ENCODE assay signal across 9 mouse cellular contexts in the genomic region with DNA sequence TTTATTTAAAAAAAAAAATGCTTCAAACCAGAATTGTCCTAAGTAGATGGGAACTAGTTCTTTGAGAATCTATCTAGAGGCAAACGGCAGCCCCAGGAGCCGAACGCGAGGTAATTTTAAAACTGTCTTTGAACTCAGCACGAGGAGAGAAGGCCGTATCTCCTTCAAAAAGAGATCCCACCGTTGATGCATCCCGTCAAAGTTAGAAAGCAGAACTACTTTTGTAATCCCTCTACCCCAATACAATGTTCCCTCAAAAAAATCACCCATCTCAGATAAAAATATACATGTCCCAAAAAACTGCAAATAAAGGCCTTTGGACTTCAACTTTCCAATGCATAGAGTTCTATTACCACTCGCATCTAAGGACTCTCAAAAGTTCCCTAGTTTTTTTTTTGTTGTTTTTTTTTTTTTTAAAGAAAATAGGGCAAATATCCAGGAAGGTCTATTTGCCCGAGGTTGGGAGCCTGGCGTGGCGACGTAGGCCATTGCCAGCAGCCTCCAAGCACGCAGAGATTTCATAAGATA. TPM values are rescaled to one million over a fixed set of nuclear protein-coding genes. Genes with fewer than 3 reads are reported as not detected.
A peak's percentile ranks its signal among the peaks of the same experiment; 100 is the strongest.
DNase-seq lines count a peak whose midpoint lies in the region; ATAC-seq and TF ChIP-seq lines count a peak whose summit lies in the region.
"Had no signal": no experiment of that assay in that cellular context is flagged by ENCODE, and none has a peak within 500 bp of the region (broad histone marks: within the 10 kb centered on the region; RNA-seq: fewer than 3 reads in every experiment).

No protein-coding gene starts in this region.

- H3K9ac ChIP-seq in heart, adult 2 months (ENCODE audit: low read depth, low read length): peak overlapping the region; percentile 82
- H3K9ac ChIP-seq in liver, embryonic 11.5 days (ENCODE audit: low read depth, low read length): peak overlapping the region; percentile 89

- H3K36me3 ChIP-seq in heart, adult 2 months (ENCODE audit: control insufficient read depth, insufficient read depth, low read length): no peaks in the 10 kb centered on the region
- H3K36me3 ChIP-seq in thymus, adult 2 months (ENCODE audit: control insufficient read depth, insufficient read depth, low read length): no peaks in the 10 kb centered on the region
- no peaks in the 10 kb centered on the region for H3K36me3 ChIP-seq in liver, embryonic 11.5 days (ENCODE audit: control insufficient read depth, insufficient read depth, low read length)

- ATAC-seq in liver, embryonic 11.5 days (replicated peaks; ENCODE audit: low FRiP score): no peak
- ATAC-seq in frontal cortex, adult (ENCODE audit: low TSS enrichment): no peak

- no peaks in the 10 kb centered on the region for H3K27me3 ChIP-seq in heart, adult 2 months (ENCODE audit: control insufficient read depth, insufficient read depth, low read length)
- H3K27me3 ChIP-seq in thymus, adult 2 months (ENCODE audit: control insufficient read depth, insufficient read depth, low read length): peaks cover 14% of the 10 kb centered on the region
- peaks cover 2% of the 10 kb centered on the region; the same call in 1 of the 2 replicates for H3K27me3 ChIP-seq in liver, embryonic 11.5 days (replicated peaks; ENCODE audit: control insufficient read depth, insufficient read depth, low read length)

- TF ChIP-seq EP300 in heart, adult 2 months (IDR thresholded peaks at IDR 0.05; ENCODE audit: insufficient read depth, low read depth, low read length): no peak

- H3K27ac ChIP-seq in heart, adult 2 months: no peak overlapping the region; the same call in 1 of the 2 replicates
- no peak overlapping the region for H3K27ac ChIP-seq in thymus, adult 2 months (ENCODE audit: control insufficient read depth, insufficient read depth, low read length)
- peak overlapping the region; percentile 86 for H3K27ac ChIP-seq in liver, embryonic 11.5 days (ENCODE audit: low read depth, low read length)

- H3K9me3 ChIP-seq in liver, embryonic 11.5 days (ENCODE audit: control insufficient read depth, low read length): no peaks in the 10 kb centered on the region

- H3K4me2 ChIP-seq in liver, embryonic 11.5 days: peak overlapping the region; percentile 84

- intact Hi-C loops in heart, adult 2 months (cut with DNase I): loop anchor here (5.0 to 10.0 kb wide), 4 partner anchors 34 to 514 kb away; a partner anchor contains a TSS
- intact Hi-C loops in heart, postnatal 10 days (cut with DNase I): loop anchor here (2.0 to 5.0 kb wide), 5 partner anchors 22 to 516 kb away; a partner anchor contains a TSS

- 15% methylated on average over 14 of the region's 14 CpGs for WGBS in heart, adult 2 months
- WGBS in thymus, adult 2 months: 46% methylated on average over 14 of the region's 14 CpGs
- 3% methylated on average over 14 of the region's 14 CpGs for WGBS in liver, embryonic 11.5 days

- no peak for TF ChIP-seq CTCF in heart, adult 2 months (IDR thresholded peaks at IDR 0.05)
- no peak for TF ChIP-seq CTCF in thymus, adult 2 months (IDR thresholded peaks at IDR 0.05; ENCODE audit: borderline replicate concordance, control insufficient read depth, extremely low read depth, insufficient read depth, low read length, poor library complexity)

- H3K4me3 ChIP-seq in heart, adult 2 months: peak overlapping the region; percentile 87
- H3K4me3 ChIP-seq in thymus, adult 2 months (ENCODE audit: control insufficient read depth, insufficient read depth, low read length): peak overlapping the region; percentile 40
- peak overlapping the region; percentile 88 for H3K4me3 ChIP-seq in liver, embryonic 11.5 days (ENCODE audit: low read depth, low read length)

- no peak for TF ChIP-seq POLR2A in heart, adult 2 months (IDR thresholded peaks at IDR 0.05; ENCODE audit: insufficient read depth, low read depth, low read length)
- no peak for TF ChIP-seq POLR2A in thymus, adult 2 months (IDR thresholded peaks at IDR 0.05; ENCODE audit: control insufficient read depth, extremely low read depth, insufficient read depth, low read length, poor library complexity)

- H3K79me2 ChIP-seq in heart, adult 2 months (replicated peaks; ENCODE audit: control insufficient read depth, insufficient read depth, low read length): peaks cover 6% of the 10 kb centered on the region; the same call in 1 of the 2 replicates

- peaks cover 8% of the 10 kb centered on the region for H3K4me1 ChIP-seq in heart, adult 2 months (ENCODE audit: control insufficient read depth, insufficient read depth, low read length)
- peaks cover 2% of the 10 kb centered on the region; the same call in 1 of the 2 replicates for H3K4me1 ChIP-seq in thymus, adult 2 months (replicated peaks; ENCODE audit: control insufficient read depth, insufficient read depth, low read length)
- peaks cover 20% of the 10 kb centered on the region for H3K4me1 ChIP-seq in liver, embryonic 11.5 days (replicated peaks; ENCODE audit: control insufficient read depth, insufficient read depth, low read length)

- no peak for DNase-seq in heart, adult 2 months
- DNase-seq in heart, postnatal 10 days: no peak
- DNase-seq in thymus, adult 2 months: no peak
- DNase-seq in thymus, postnatal 4 days: no peak
- DNase-seq in liver, embryonic 11.5 days (ENCODE audit: low spot score): no peak
- no peak for DNase-seq in ovary, postnatal 10 days (ENCODE audit: low spot score)
- no peak for DNase-seq in cerebellum, postnatal 14 days

RNA-seq across cellular contexts. Expression of a gene that starts 2.0 kb away (rescaled TPM):
- 1 to 10 TPM; 1.1 to 1.3 TPM for total RNA-seq in heart, adult 2 months (2021)
- polyA plus RNA-seq in heart, adult 2 months (2012; rRNA removed): 2.0 and 2.2 TPM in 2 replicates
- 1 to 10 TPM; 6.2 to 6.3 TPM for total RNA-seq in heart, postnatal 10 days (2021)
- 9.0 and 12.1 TPM in 2 replicates for polyA plus RNA-seq in thymus, adult 2 months (2012; rRNA removed)
- polyA plus RNA-seq in liver, embryonic 11.5 days (2014; fragmentation: Nextera tagmentation; extraction: Ambion mirVana): 30.0 and 32.6 TPM in 2 replicates
- total RNA-seq: CH12.LX had no signal

RNA-seq across cellular contexts. Expression of a gene that starts 3.0 kb away (rescaled TPM):
- 10 to 100 TPM; 28.1 to 28.3 TPM for total RNA-seq in heart, adult 2 months (2021)
- polyA plus RNA-seq in heart, adult 2 months (2012; rRNA removed): 22.8 and 28.5 TPM in 2 replicates
- 10 to 100 TPM; 46.2 to 53.5 TPM for total RNA-seq in heart, postnatal 10 days (2021)
- polyA plus RNA-seq in thymus, adult 2 months (2012; rRNA removed): 10.7 and 14.0 TPM in 2 replicates
- polyA plus RNA-seq in liver, embryonic 11.5 days (2014; fragmentation: Nextera tagmentation; extraction: Ambion mirVana): 42.7 and 47.9 TPM in 2 replicates
